Mouse (Mus musculus) heart, postnatal 25 days (tissue): Measurements from ENCODE around the gene Tnxb. TPM values are rescaled to one million over a fixed set of nuclear protein-coding genes. Genes with fewer than 3 reads are reported as not detected.

ENCODE experiments used
- DNase-seq: peaks from one replicate; pipeline ENCODE4 v3.0.0; 2022; ENCODE audit warnings: low spot score
- intact Hi-C: fragments of 180-260 bp; cut with DNase I; formaldehyde crosslinking; loops from one replicate; pipeline ENCODE4 v1.15.1; 2025
- total RNA-seq, 2 experiments: library from RNA; stranded (reverse); gene quantifications; 2 replicates each; pipeline ENCODE4 v1.2.3; 2021

Gene Tnxb
- total RNA-seq, 2 experiments from 2014 or later: 32.1 to 42.1 TPM

- intact Hi-C loops: no loop called here
- no peak for DNase-seq
Observed at GRCm38 (mm10) chr17:34657271-34657670, 13.1 kb upstream of the Tnxb start.

- intact Hi-C loops: no loop called here
- no peak for DNase-seq
Observed at GRCm38 (mm10) chr17:34658145-34658544, 12.2 kb upstream of the Tnxb start.

- intact Hi-C loops: no loop called here
- no peak for DNase-seq
Observed at GRCm38 (mm10) chr17:34658591-34658990, 11.7 kb upstream of the Tnxb start.

- DNase-seq: no peak
- intact Hi-C loops: no loop called here
Observed at GRCm38 (mm10) chr17:34659181-34659896, 11.0 kb upstream of the Tnxb start.

- DNase-seq: no peak
- intact Hi-C loops: loop anchor here (2.0 kb wide), 1 partner anchor 21 kb away; no protein-coding TSS in a partner anchor
Observed at GRCm38 (mm10) chr17:34659897-34660214, 10.5 kb upstream of the Tnxb start.

- DNase-seq: peak; percentile 59
- intact Hi-C loops: loop anchor here (2.0 kb wide), 1 partner anchor 20 kb away; no protein-coding TSS in a partner anchor
Observed at GRCm38 (mm10) chr17:34660259-34660820, 10.0 kb upstream of the Tnxb start.

GRCm38 (mm10) chr17:34661121-34661591 lies 9.2 kb upstream of the Tnxb start:
- intact Hi-C loops: loop anchor here (2.0 kb wide), 1 partner anchor 20 kb away; no protein-coding TSS in a partner anchor

GRCm38 (mm10) chr17:34662468-34662867 lies 7.9 kb upstream of the Tnxb start:
- intact Hi-C loops: no loop called here
- DNase-seq: peak; percentile 29

More at GRCm38 (mm10) chr17:34661121-34661591, 9.2 kb upstream of the Tnxb start:
- DNase-seq: peak; percentile 74

- DNase-seq: no peak
- intact Hi-C loops: no loop called here
Observed at GRCm38 (mm10) chr17:34662978-34663377, 7.4 kb upstream of the Tnxb start.

- DNase-seq: no peak
- intact Hi-C loops: no loop called here
Observed at GRCm38 (mm10) chr17:34663558-34663957, 6.8 kb upstream of the Tnxb start.

GRCm38 (mm10) chr17:34664472-34664871 lies 5.9 kb upstream of the Tnxb start:
- intact Hi-C loops: no loop called here
- DNase-seq: no peak

- intact Hi-C loops: no loop called here
- no peak for DNase-seq
Observed at GRCm38 (mm10) chr17:34671151-34672066, 1.1 kb downstream of the Tnxb start.

GRCm38 (mm10) chr17:34672246-34672792 lies 2.0 kb downstream of the Tnxb start:
- intact Hi-C loops: no loop called here
- no peak for DNase-seq

GRCm38 (mm10) chr17:34673139-34673538 lies 2.8 kb downstream of the Tnxb start:
- intact Hi-C loops: no loop called here
- no peak for DNase-seq

- intact Hi-C loops: no loop called here
- no peak for DNase-seq
Observed at GRCm38 (mm10) chr17:34674524-34675204, 4.3 kb downstream of the Tnxb start.

GRCm38 (mm10) chr17:34675205-34676092 lies 5.1 kb downstream of the Tnxb start:
- intact Hi-C loops: no loop called here

GRCm38 (mm10) chr17:34676093-34676460 lies 5.7 kb downstream of the Tnxb start:
- no peak for DNase-seq
- intact Hi-C loops: no loop called here

More at GRCm38 (mm10) chr17:34675205-34676092, 5.1 kb downstream of the Tnxb start:
- DNase-seq: no peak

GRCm38 (mm10) chr17:34676671-34677070 lies 6.3 kb downstream of the Tnxb start:
- intact Hi-C loops: no loop called here
- no peak for DNase-seq

- DNase-seq: no peak
- intact Hi-C loops: loop anchor here (2.0 kb wide), 1 partner anchor 19 kb away; no protein-coding TSS in a partner anchor
Observed at GRCm38 (mm10) chr17:34680191-34680590, 9.9 kb downstream of the Tnxb start.
